Mouse (Mus musculus) hindbrain, embryonic 11.5 days (tissue): ENCODE measurements around the gene Srgap1. TPM values are rescaled to one million over a fixed set of nuclear protein-coding genes. Genes with fewer than 3 reads are reported as not detected.

Experiments
- ATAC-seq: fragments of 200-750 bp; cut with Nextera tagmentation; 2 replicates; pipeline ENCODE4 v1.8.0; 2017; ENCODE audit warnings: mild to moderate bottlenecking, moderate TSS enrichment, moderate library complexity; ENCODE audit not compliant: low FRiP score
- DNase-seq: peaks from one replicate; pipeline ENCODE4 v3.0.0-alpha.2; 2015; ENCODE audit warnings: low spot score
- H3K27ac ChIP-seq: fragments of 300-500 bp; sonication (generic); 2 replicates; pipeline ENCODE4 v1.5.1; 2014; ENCODE audit warnings: mild to moderate bottlenecking, low read depth, low read length
- H3K27me3 ChIP-seq: fragments of 300-500 bp; sonication (generic); 2 replicates; pipeline ENCODE4 v1.6.1; 2014; ENCODE audit warnings: mild to moderate bottlenecking, low read length, moderate library complexity, mixed read lengths; ENCODE audit not compliant: control insufficient read depth, insufficient read depth
- H3K36me3 ChIP-seq: fragments of 300-500 bp; sonication (generic); 2 replicates; pipeline ENCODE4 v1.6.1; 2014; ENCODE audit warnings: mild to moderate bottlenecking, low read length, moderate library complexity, mixed read lengths; ENCODE audit not compliant: control insufficient read depth, insufficient read depth
- H3K4me1 ChIP-seq: fragments of 300-500 bp; sonication (generic); replicated peaks from 2 replicates; pipeline ENCODE4 v1.6.1; 2014; ENCODE audit warnings: low read length, mixed read lengths; ENCODE audit not compliant: control insufficient read depth, insufficient read depth
- H3K4me2 ChIP-seq: fragments of 300-500 bp; sonication (generic); replicated peaks from 2 replicates; pipeline ENCODE4 v1.6.1; 2014; ENCODE audit warnings: mild to moderate bottlenecking, low read depth, low read length
- H3K4me3 ChIP-seq: fragments of 300-500 bp; sonication (generic); 2 replicates; pipeline ENCODE4 v1.5.1; 2014; ENCODE audit warnings: low read depth, low read length
- H3K9ac ChIP-seq: fragments of 300-500 bp; sonication (generic); 2 replicates; pipeline ENCODE4 v1.6.1; 2014; ENCODE audit warnings: low read depth, low read length
- H3K9me3 ChIP-seq: fragments of 300-500 bp; sonication (generic); 2 replicates; pipeline ENCODE4 v1.6.1; 2016; ENCODE audit warnings: low read length; ENCODE audit not compliant: control insufficient read depth
- WGBS: fragments of 180-500 bp; shearing (Covaris S2); extraction: QIAGEN DNeasy Blood & Tissue Kit; methylation state at CpG from one replicate; pipeline ENCODE4 v1.1.7; 2014; 5-methylcytosine and 5-hydroxymethylcytosine counted together
- polyA plus RNA-seq: library from polyadenylated mRNA; unstranded; fragments of >200 nt; fragmentation: Nextera tagmentation; extraction: Ambion mirVana; gene quantifications from 2 replicates; pipeline ENCODE4 v1.2.1, GENCODE M21; 2014

The Srgap1 gene
- polyA plus RNA-seq, 1 experiment from 2014 or later, result 26.5 TPM

DNA sequence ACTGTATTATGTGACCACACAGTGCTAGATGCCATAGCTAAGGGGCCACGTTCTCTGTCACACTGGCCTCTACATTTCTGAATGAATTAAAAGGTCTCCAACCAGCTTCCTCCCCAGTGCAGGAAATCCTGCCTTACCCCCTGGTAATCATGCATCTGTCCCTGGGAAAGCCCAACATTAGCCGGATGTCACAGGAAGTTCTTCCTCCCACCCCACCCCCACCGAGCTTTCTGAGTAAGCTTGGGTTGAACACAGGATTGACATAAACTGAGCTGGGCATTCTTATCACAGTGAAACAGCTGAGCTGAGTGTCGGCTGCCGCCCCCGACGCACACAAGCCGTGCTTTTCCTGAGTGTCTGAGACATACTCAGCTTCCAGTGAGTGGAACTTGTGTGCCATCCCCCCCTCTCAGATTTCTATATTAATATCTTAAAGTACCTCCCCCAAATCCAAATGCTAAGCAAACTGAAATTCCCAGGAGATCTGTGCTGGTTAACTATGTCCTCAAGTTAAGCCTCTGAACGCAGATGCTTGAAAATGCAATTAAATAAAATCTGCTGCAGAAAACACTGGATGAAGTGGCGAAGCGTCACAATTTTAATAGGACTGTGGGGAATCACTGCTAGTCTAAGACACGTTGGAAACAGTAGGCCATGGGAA lies 38.3 kb downstream of the Srgap1 start:
- H3K4me3 ChIP-seq, result no peak overlapping the region
- H3K36me3 ChIP-seq, result no peaks in the 10 kb centered on the region
- H3K9ac ChIP-seq, result no peak overlapping the region
- no peaks in the 10 kb centered on the region for H3K27me3 ChIP-seq
- DNase-seq, result peak; percentile 10
- H3K4me2 ChIP-seq, result no peak overlapping the region
- H3K4me1 ChIP-seq, result no peaks in the 10 kb centered on the region; the same call in 1 of the 2 replicates
- H3K9me3 ChIP-seq, result no peaks in the 10 kb centered on the region
- H3K27ac ChIP-seq, result no peak overlapping the region
- no peak for ATAC-seq
- WGBS, result 69% methylated on average over 12 of the region's 12 CpGs

DNA sequence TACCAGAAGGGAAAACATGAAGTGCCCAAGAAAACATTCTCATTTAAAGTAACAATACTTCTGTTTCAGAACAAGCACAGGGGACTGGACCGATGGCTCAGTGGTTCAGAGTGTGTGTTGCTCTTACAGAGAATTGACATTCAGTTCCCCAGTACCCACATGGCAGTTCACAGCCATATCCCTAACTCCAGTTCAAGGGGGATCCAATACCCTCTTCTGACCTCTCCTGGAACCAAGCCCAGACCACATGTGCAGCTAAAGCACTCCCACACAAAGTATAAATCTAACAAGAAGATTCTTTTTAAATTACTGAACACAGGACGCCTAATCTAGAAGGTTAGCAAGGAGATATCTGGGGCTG lies 38.8 kb downstream of the Srgap1 start:
- Histone ChIP-seq H3K4me2 (no peak overlapping the region), H3K9me3 (no peaks in the 10 kb centered on the region), H3K27ac (no peak overlapping the region), H3K9ac (no peak overlapping the region), H3K27me3 (no peaks in the 10 kb centered on the region), H3K4me3 (no peak overlapping the region), H3K36me3 (no peaks in the 10 kb centered on the region), H3K4me1 (no peaks in the 10 kb centered on the region; the same call in 1 of the 2 replicates)
- 79% methylated on average over 2 of the region's 2 CpGs for WGBS
- no peak for DNase-seq
- no peak for ATAC-seq

DNA sequence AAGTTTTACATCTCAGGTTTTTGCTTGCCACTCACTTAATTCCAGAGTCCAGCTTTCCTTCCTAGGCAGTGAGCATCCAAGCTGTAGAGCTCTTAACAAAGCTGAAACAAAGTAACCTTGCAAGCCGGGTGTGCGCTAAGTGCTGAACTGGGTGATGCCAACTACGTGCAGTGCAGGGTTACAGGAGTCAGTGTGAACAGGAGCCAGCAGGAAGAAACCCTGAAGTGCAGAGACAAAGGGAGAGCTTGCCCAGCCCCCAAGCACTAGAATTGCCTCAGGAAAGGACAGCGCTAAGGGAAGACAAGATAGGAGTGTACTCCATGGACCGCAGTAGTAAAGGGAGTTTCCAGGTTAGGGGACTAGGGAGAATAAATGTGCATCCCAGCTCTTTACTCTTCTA lies 40.5 kb downstream of the Srgap1 start:
- Histone ChIP-seq H3K4me1 (no peaks in the 10 kb centered on the region; the same call in 1 of the 2 replicates), H3K4me2 (no peak overlapping the region), H3K9me3 (no peaks in the 10 kb centered on the region), H3K27me3 (no peaks in the 10 kb centered on the region), H3K4me3 (no peak overlapping the region), H3K27ac (no peak overlapping the region), H3K9ac (no peak overlapping the region), H3K36me3 (no peaks in the 10 kb centered on the region)
- 48% methylated on average over 5 of the region's 5 CpGs for WGBS
- DNase-seq (no peak), ATAC-seq (no peak)

DNA sequence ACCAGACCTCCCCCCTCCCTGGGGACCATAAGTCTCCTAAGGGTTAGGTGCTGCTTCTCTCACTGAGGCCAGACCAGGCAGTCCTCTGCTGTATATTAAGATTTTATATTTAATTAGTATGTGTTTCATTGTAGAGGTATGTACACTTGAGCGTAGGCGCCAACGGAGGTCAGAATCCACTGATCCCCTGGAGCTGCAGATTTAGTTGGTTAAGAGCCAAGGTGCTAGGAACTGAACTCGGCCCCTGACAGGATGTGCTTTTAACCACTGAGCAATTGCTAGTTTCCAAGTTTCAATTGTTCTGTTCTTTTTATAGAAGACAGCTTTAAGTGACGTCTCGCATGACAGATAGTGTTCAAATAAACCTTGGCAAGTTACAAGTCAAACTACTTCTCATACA lies 41.0 kb downstream of the Srgap1 start:
- Histone ChIP-seq H3K4me1 (no peaks in the 10 kb centered on the region; the same call in 1 of the 2 replicates), H3K27ac (no peak overlapping the region), H3K4me3 (no peak overlapping the region), H3K9me3 (no peaks in the 10 kb centered on the region), H3K4me2 (no peak overlapping the region), H3K27me3 (no peaks in the 10 kb centered on the region), H3K9ac (no peak overlapping the region), H3K36me3 (no peaks in the 10 kb centered on the region)
- 92% methylated on average over 6 of the region's 6 CpGs for WGBS
- no peak for DNase-seq
- ATAC-seq, result no peak

DNA sequence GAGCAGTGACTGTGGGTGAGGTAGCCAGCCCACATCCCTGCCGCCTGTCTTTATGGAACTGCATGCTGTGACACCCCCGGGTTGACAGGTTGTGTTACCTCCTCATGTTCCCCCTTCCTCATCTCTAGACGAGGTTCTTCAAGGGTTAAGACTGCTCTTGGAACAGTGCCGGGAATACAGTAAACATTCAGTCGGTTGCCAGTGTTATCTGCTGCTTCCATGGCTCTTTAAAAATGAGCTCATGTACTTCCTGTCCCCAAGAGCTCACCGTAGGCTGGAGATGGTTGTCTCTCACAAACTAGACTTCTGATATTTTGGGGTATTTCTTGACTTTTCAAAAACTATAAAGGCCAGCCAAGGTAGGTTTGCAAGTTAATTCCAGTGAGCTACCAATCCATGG lies 41.6 kb downstream of the Srgap1 start:
- Histone ChIP-seq H3K36me3 (no peaks in the 10 kb centered on the region), H3K4me2 (no peak overlapping the region), H3K9ac (no peak overlapping the region), H3K27me3 (no peaks in the 10 kb centered on the region), H3K4me3 (no peak overlapping the region), H3K9me3 (no peaks in the 10 kb centered on the region), H3K27ac (no peak overlapping the region), H3K4me1 (no peaks in the 10 kb centered on the region; the same call in 1 of the 2 replicates)
- DNase-seq (no peak), ATAC-seq (no peak)
- 70% methylated on average over 6 of the region's 6 CpGs for WGBS

DNA sequence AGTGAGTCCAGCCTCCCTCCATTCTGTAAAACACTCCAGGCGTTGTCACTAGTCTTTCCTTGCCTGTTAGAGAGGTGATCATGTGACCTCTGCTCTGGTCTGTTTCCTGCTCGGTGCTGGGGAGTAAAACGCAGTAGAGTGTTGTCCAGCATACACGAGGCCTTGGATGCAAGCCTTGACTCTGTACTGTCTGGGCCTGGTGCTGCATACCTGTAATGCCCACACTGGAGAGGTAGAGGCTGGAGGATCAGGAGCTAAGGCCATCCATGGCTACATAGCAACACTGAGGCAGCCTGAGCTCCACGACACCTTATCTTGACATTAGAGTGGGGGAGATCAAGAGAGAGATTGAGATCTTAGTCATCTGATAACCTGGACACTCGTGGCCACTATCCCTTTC lies 44.2 kb downstream of the Srgap1 start:
- Histone ChIP-seq H3K4me1 (no peaks in the 10 kb centered on the region), H3K9me3 (no peaks in the 10 kb centered on the region), H3K9ac (no peak overlapping the region), H3K27ac (no peak overlapping the region), H3K4me2 (no peak overlapping the region), H3K27me3 (no peaks in the 10 kb centered on the region), H3K36me3 (no peaks in the 10 kb centered on the region), H3K4me3 (no peak overlapping the region)
- WGBS, result 77% methylated on average over 6 of the region's 6 CpGs
- DNase-seq, result no peak
- no peak for ATAC-seq

DNA sequence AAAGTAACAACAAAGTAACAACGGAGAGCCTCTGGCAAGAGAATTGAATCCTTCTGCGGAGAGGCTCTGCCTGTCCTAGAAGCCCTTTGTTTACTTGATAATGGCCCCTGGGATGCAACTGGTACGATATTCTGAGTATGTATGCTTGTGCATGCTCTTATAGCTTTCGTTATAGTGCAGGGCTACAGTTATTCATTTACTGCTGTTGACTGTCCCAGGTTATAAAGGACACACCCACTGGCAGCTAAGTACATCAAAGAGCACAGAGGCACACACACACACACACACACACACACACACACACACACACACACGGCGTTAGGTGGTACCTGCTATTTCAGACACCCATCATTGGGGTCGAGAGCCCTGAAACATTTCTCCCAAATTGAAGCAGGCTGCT lies 48.3 kb downstream of the Srgap1 start:
- 70% methylated on average over 7 of the region's 7 CpGs for WGBS
- Histone ChIP-seq H3K4me1 (no peaks in the 10 kb centered on the region), H3K9me3 (no peaks in the 10 kb centered on the region), H3K27ac (no peak overlapping the region), H3K36me3 (no peaks in the 10 kb centered on the region), H3K4me3 (no peak overlapping the region), H3K27me3 (no peaks in the 10 kb centered on the region), H3K9ac (no peak overlapping the region), H3K4me2 (no peak overlapping the region)
- ATAC-seq (no peak), DNase-seq (no peak)

DNA sequence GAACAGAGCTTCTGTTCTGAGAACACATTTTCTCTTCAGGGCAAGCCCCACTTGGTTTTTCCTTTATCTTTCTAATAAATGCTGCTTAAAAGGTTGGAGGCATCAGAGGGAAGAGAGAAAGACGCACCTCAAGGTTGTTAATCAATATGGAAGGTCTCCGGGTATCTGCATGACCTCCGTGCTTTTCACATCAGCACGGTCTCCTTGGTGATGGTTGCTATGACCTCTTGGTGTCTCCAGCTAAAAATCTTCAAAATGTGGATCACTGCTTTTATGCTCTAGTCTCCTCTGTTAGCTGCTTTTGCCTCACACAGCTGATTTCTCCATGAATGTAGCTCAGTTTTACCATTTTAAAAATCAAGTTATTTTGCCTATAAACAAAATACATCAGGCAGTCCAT lies 50.6 kb downstream of the Srgap1 start:
- Histone ChIP-seq H3K36me3 (no peaks in the 10 kb centered on the region), H3K27me3 (no peaks in the 10 kb centered on the region), H3K9ac (no peak overlapping the region), H3K9me3 (no peaks in the 10 kb centered on the region), H3K4me1 (no peaks in the 10 kb centered on the region), H3K27ac (no peak overlapping the region), H3K4me2 (no peak overlapping the region), H3K4me3 (no peak overlapping the region)
- no peak for ATAC-seq
- peak; percentile 60 for DNase-seq
- WGBS, result 36% methylated on average over 4 of the region's 4 CpGs

DNA sequence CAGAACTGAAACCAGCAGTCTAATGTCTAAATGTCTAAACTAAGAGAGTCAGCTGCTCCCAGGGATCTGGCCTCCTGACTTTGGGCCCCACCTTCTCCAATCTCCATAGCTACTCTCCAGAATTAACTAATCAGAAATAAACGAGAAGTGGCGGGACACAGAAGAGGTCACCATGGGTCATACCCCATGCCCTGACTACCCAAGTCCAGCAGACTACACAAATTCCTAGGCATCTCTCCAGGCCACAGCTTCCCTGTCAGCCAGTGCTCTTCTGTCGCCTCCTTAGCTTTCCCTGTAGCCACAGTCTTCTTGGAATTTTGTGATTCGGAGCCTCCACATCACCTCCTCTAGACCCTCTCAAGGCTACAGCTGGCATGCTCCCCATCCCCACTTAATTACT lies 51.7 kb downstream of the Srgap1 start:
- whole genome bisulfite sequencing, result 22% methylated on average over 4 of the region's 4 CpGs
- H3K4me3 ChIP-seq, result no peak overlapping the region
- H3K9ac ChIP-seq, result no peak overlapping the region
- DNase-seq (no peak), ATAC-seq (no peak)
- H3K27me3 ChIP-seq, result no peaks in the 10 kb centered on the region
- no peaks in the 10 kb centered on the region for H3K9me3 ChIP-seq
- H3K36me3 ChIP-seq, result no peaks in the 10 kb centered on the region
- 0 out of 2 replicates have a peak overlapping the region, but pooled peaks have one; percentile 27 for H3K27ac ChIP-seq
- H3K4me1 ChIP-seq, result no peaks in the 10 kb centered on the region
- no peak overlapping the region for H3K4me2 ChIP-seq
